Mouse (Mus musculus) heart, postnatal 0 days (tissue): Measurements from ENCODE around the gene Coa3. TPM values are rescaled to one million over a fixed set of nuclear protein-coding genes. Genes with fewer than 3 reads are reported as not detected.

ENCODE experiments used
- ATAC-seq: fragments of 200-750 bp; cut with Nextera tagmentation; 2 replicates; pipeline ENCODE4 v1.8.0; 2017; ENCODE audit warnings: low read depth, moderate number of reproducible peaks, moderate library complexity; ENCODE audit not compliant: insufficient read depth
- DNase-seq: peaks from one replicate; pipeline ENCODE4 v3.0.0-alpha.2; 2016; ENCODE audit warnings: low spot score
- H3K27ac ChIP-seq: fragments of 300-500 bp; sonication (generic); 2 replicates; pipeline ENCODE4 v1.5.1; 2014; ENCODE audit warnings: low read depth, mild to moderate bottlenecking
- H3K27me3 ChIP-seq: fragments of 300-500 bp; sonication (generic); 2 replicates; pipeline ENCODE4 v1.6.1; 2014; ENCODE audit warnings: low read length, mixed read lengths; ENCODE audit not compliant: control insufficient read depth, insufficient read depth
- H3K36me3 ChIP-seq: fragments of 300-500 bp; sonication (generic); replicated peaks from 2 replicates; pipeline ENCODE4 v1.6.1; 2014; ENCODE audit warnings: low read length, mixed read lengths; ENCODE audit not compliant: control insufficient read depth, insufficient read depth
- H3K4me1 ChIP-seq: fragments of 300-500 bp; sonication (generic); 2 replicates; pipeline ENCODE4 v1.6.1; 2014; ENCODE audit warnings: antibody characterized with exemption; ENCODE audit not compliant: control insufficient read depth, insufficient read depth
- H3K4me2 ChIP-seq: fragments of 300-500 bp; sonication (generic); 2 replicates; pipeline ENCODE4 v1.6.1; 2014; ENCODE audit warnings: low read depth, mild to moderate bottlenecking, low read length, moderate library complexity
- H3K4me3 ChIP-seq: fragments of 300-500 bp; sonication (generic); 2 replicates; pipeline ENCODE4 v1.5.1; 2014; ENCODE audit warnings: low read depth, low read length
- H3K9ac ChIP-seq: fragments of 300-500 bp; sonication (generic); replicated peaks from 2 replicates; pipeline ENCODE4 v1.6.1; 2014; ENCODE audit warnings: low read depth, low read length, mixed read lengths
- H3K9me3 ChIP-seq: fragments of 300-500 bp; sonication (generic); replicated peaks from 2 replicates; pipeline ENCODE4 v1.6.1; 2016; ENCODE audit warnings: low read length; ENCODE audit not compliant: control insufficient read depth
- CTCF ChIP-seq: IDR thresholded peaks from 2 replicates; pipeline ENCODE4 v1.5.1; 2016; ENCODE audit warnings: antibody characterized with exemption, control low read depth, low read depth
- EP300 ChIP-seq: IDR thresholded peaks from 2 replicates; pipeline ENCODE4 v1.6.1; 2016; ENCODE audit warnings: antibody characterized with exemption, low read depth
- WGBS: fragments of 180-500 bp; shearing (Covaris S2); extraction: QIAGEN DNeasy Blood & Tissue Kit; methylation state at CpG from one replicate; pipeline ENCODE4 v1.1.7; 2014; 5-methylcytosine and 5-hydroxymethylcytosine counted together
- polyA plus RNA-seq: library from polyadenylated mRNA; unstranded; fragments of >200 nt; fragmentation: Nextera tagmentation; extraction: Ambion mirVana; gene quantifications from 2 replicates; pipeline ENCODE4 v1.2.1, GENCODE M21; 2015
- total RNA-seq: library from RNA; depleted of rRNA; stranded (reverse); fragments of >200 nt; gene quantifications from 2 replicates; pipeline ENCODE4 v1.2.3, GENCODE M21; 2014; ENCODE audit warnings: low replicate concordance

Gene Coa3
- total and polyA plus RNA-seq, 2 experiments from 2014 or later = 175 to 189 TPM

DNA sequence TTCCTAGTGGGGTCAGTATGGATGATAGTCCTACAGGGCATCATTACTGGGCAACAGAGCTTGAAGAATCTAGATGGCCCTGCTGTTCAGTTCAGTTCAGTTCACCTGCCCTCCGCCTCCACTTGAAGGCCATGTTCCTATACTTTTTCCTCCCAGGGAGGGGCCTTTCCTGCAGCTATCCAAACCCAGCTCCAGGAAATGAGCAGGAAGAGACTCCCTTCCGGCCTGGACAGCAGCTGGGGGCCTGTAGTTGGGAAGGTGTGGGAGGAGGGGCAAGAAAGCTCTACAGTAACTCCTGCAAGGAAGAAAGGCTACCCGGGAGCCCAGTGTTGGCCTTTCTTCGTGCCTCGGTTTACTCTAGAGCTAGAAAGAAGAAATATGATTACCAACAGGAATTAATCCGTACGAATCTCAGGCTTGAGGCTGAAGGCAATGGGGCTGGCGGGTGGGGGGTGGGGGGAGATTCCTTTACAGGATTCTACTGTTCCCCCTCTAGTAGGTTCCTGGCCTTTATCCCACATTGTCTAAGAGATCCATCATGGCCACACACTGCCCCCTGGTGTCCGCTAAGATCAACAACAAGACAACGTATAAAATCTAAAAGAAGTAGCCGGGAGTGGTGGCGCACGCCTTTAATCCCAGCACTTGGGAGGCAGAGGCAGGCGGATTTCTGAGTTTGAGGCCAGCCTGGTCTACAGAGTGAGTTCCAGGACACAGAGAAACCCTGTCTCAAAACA lies 30.5 kb downstream of the Coa3 start:
- H3K27me3 ChIP-seq = peaks cover 23% of the 10 kb centered on the region
- H3K4me2 ChIP-seq = peak overlapping the region; percentile 79
- H3K36me3 ChIP-seq = no peaks in the 10 kb centered on the region
- WGBS = 26% methylated on average over 14 of the region's 14 CpGs
- peak; percentile 72 for DNase-seq
- TF ChIP-seq EP300 = peak; percentile 95
- peak; percentile 71 for TF ChIP-seq CTCF
- no peak overlapping the region for H3K9ac ChIP-seq
- H3K4me1 ChIP-seq = peaks cover 15% of the 10 kb centered on the region; the same call in 1 of the 2 replicates
- H3K27ac ChIP-seq = peak overlapping the region; percentile 88
- peak overlapping the region; percentile 62 for H3K4me3 ChIP-seq
- peak; percentile 48 for ATAC-seq
- no peaks in the 10 kb centered on the region for H3K9me3 ChIP-seq

DNA sequence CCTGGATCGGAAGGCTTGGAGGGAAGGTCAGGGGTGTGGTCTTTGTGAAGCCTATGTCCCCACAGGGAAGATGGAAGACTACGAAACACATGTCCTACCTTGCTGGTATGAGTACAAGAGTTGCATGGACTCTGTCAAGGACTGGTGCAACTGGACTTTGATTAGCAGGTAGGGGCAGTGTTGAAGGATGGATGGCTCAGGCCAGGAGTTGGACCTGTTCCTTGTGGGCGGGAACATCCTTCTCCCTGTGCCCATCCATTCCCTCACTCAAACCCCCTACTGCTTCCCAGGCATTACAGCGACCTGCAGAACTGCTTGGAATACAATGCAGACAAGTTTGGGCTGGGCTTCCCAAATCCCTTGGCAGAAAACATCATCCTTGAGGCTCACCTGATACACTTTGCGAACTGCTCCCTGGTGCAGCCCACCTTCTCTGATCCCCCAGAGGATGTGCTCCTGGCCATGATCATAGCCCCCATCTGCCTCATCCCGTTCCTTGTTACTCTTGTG lies 31.3 kb downstream of the Coa3 start:
- 70% methylated on average over 6 of the region's 6 CpGs for WGBS
- H3K9me3 ChIP-seq = no peaks in the 10 kb centered on the region
- H3K4me1 ChIP-seq = peaks cover 11% of the 10 kb centered on the region; the same call in 1 of the 2 replicates
- TF ChIP-seq EP300 = no peak
- no peak for TF ChIP-seq CTCF
- H3K36me3 ChIP-seq = no peaks in the 10 kb centered on the region
- ATAC-seq (no peak), DNase-seq (no peak)
- H3K9ac ChIP-seq = peak overlapping the region; percentile 70
- H3K4me3 ChIP-seq = peak overlapping the region; percentile 62
- H3K27ac ChIP-seq = peak overlapping the region; percentile 88
- H3K4me2 ChIP-seq = peak overlapping the region; percentile 79
- peaks cover 23% of the 10 kb centered on the region for H3K27me3 ChIP-seq

DNA sequence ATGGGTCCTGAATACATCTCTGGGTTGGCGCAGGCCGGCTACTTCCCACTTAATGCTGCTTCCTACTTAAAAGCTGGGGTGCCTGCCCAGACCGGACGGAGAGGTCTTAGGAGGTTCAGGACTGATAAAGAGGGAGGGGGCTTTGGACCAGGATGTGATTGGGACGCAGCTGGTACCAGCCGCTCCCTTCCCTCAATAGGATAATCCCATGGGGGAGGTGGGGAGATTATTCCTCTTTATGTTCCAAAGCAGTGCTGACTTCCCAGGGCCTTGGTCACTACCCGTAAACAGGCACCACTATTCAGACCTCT lies 32.3 kb downstream of the Coa3 start:
- ATAC-seq (peak; percentile 45), DNase-seq (no peak)
- H3K4me1 ChIP-seq = 0 out of 2 replicates have a peak, but pooled peaks cover 8% of the 10 kb centered on the region
- no peaks in the 10 kb centered on the region for H3K36me3 ChIP-seq
- no peak for TF ChIP-seq EP300
- no peaks in the 10 kb centered on the region for H3K9me3 ChIP-seq
- H3K27me3 ChIP-seq = peaks cover 23% of the 10 kb centered on the region
- H3K9ac ChIP-seq = peak overlapping the region; percentile 70
- 13% methylated on average over 7 of the region's 7 CpGs for WGBS
- H3K27ac ChIP-seq = peak overlapping the region; percentile 88
- H3K4me2 ChIP-seq = peak overlapping the region; percentile 79
- peak overlapping the region; percentile 62 for H3K4me3 ChIP-seq

DNA sequence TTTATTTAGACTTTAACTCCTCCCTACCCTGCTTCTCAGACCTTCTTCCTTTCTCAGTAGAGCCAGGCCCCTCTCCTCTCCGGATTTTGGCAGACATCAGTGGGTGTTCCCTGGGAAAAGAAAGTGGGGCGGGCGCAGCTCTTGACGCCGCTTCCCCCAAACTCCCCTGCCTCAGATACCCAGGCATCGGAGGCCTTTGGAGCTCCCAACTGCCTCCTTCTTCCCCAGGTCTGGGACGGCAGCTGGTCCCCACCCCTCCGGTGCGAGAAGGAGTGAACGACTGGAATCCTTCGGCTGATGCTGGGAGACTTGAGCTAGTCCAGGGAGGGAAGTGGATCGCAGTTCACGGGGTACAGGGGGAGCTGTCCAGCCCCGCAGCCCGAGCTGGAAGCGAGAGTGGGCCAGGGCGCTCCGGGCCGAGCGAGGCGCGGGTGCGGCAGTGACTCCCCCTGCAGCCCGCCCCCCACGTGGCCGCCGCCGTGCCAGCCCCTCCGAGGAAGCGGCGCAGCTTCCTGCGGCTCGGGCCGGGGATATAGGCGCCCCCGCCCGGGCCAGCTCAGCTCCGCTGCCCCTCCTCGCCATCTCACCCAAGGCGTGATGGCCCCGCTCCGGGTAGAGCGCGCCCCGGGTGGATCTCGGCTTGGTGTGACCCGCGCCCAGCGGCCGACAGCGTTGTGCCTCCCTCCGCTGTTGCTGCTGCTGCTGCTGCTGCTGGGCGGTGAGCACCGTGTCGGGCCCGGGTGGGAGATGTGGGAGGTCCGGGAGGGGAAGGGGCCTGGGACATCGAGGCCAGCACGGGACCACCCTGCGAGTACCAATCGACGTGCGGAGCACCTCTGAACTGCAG lies 32.8 kb downstream of the Coa3 start, which contains the start of gene Ramp2:
Ramp2 (plus strand) TSS at position 174 of the 847 bp plus-strand sequence.
- WGBS = under 1% methylated on average over 59 of the region's 63 CpGs
- Histone ChIP-seq H3K27me3 (peaks cover 23% of the 10 kb centered on the region), H3K4me2 (peak within 1 kb of the TSS; percentile 79), H3K9me3 (no peaks in the 10 kb centered on the region), H3K4me3 (peak within 1 kb of the TSS; percentile 62), H3K9ac (peak within 1 kb of the TSS; percentile 70), H3K36me3 (no peaks in the 10 kb centered on the region), H3K4me1 (0 out of 2 replicates have a peak, but pooled peaks cover 8% of the 10 kb centered on the region), H3K27ac (peak within 1 kb of the TSS; percentile 88)
- DNase-seq = no peak
- peak; percentile 64 for ATAC-seq
- TF ChIP-seq CTCF = 0 out of 2 replicates have a peak, but pooled peaks have one; percentile 0
- 0 out of 2 replicates have a peak, but pooled peaks have one; percentile 17 for TF ChIP-seq EP300

DNA sequence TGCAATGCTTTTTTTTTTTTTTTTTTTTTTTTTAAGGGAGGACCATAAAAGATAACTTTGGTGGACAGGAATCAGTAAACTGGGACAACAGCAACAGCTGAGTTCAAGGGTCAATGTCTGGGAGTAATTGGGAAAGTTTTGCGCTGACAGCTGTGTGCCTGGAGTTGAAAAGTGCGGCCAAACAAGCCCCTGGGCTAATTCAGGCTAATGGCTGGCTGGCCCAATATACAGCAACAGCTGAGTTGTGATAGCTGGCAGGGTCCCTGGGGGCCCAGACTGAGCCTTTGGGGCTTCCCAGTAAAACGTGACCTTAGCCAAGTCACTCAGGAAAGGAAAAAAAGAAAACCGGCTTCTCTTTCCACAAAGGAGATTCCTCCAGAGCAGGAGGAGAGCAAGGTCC lies 33.8 kb downstream of the Coa3 start:
- 41% methylated on average over 4 of the region's 4 CpGs for WGBS
- H3K36me3 ChIP-seq = no peaks in the 10 kb centered on the region
- no peak overlapping the region for H3K9ac ChIP-seq
- no peak for TF ChIP-seq EP300
- TF ChIP-seq CTCF = no peak
- DNase-seq (no peak), ATAC-seq (no peak)
- H3K4me1 ChIP-seq = 0 out of 2 replicates have a peak, but pooled peaks cover 8% of the 10 kb centered on the region
- H3K4me3 ChIP-seq = no peak overlapping the region
- no peaks in the 10 kb centered on the region for H3K9me3 ChIP-seq
- H3K27ac ChIP-seq = peak overlapping the region; percentile 88
- peaks cover 23% of the 10 kb centered on the region for H3K27me3 ChIP-seq
- peak overlapping the region; percentile 79 for H3K4me2 ChIP-seq
